Mouse (Mus musculus): ENCODE measurements around the gene Immt. TPM values are rescaled to one million over a fixed set of nuclear protein-coding genes. Genes with fewer than 3 reads are reported as not detected.

The Immt gene
- polyA plus RNA-seq (2016; fragmentation: Nextera tagmentation; extraction: Ambion mirVana), result 176 and 214 TPM in 2 replicates

DNA sequence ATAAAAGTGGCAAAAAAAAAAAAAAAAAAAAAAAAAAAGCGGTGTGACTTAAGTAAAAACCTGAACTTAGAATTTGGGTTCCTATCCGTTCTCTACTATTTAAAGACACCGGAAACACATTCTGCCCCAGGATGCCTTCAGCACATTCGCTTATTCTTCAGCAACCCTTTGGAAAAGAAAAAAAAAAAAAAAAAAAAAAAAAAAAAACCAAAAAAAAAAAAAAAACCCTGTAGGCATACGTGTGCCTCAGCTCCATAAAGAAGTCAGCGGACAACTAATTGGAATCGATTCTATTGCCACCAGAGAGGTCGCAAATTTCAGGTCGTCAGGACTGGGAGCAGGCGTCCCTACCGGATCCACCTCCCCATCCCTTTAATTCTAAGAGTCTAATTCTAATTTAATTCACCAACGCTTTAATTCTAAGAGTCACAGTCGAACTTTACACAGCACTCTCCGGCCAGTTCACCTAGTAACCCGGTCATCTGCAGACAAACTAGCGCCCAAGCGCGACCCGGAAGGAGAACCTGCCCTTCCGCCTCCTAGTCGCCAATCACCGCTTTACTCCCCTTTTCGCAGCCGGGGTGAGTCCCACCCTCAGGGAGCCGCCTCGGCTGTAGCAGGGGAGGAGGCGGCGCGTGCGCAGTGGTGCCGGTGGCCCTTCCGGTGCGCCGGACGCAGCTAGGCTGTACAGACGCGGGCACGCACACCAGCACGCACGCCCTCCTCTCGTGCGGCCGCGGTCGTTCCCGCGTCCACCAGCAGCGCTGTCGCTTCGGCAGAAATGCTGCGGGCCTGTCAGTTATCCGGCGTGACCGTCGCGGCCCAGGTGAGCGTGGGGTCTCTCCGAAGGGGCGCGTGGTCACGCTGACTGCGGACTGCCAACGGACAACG, at the start of gene Immt:
Gene Immt (plus strand): TSS at position 642 of the 891 bp plus-strand sequence.
- Histone ChIP-seq H3K9me3 (no peaks in the 10 kb centered on the region), H3K36me3 (peaks cover 24% of the 10 kb centered on the region), H3K4me1 (replicated peaks) (peaks cover 13% of the 10 kb centered on the region), H3K27me3 (ENCODE audit: insufficient read depth, poor library complexity, severe bottlenecking) (no peaks in the 10 kb centered on the region), H3K4me3 (peak within 1 kb of the TSS; percentile 93), H3K27ac (peak within 1 kb of the TSS; percentile 96)
- under 1% methylated on average over 64 of the region's 64 CpGs for WGBS
- DNase-seq (ENCODE audit: low spot score), result peak; percentile 97

DNA sequence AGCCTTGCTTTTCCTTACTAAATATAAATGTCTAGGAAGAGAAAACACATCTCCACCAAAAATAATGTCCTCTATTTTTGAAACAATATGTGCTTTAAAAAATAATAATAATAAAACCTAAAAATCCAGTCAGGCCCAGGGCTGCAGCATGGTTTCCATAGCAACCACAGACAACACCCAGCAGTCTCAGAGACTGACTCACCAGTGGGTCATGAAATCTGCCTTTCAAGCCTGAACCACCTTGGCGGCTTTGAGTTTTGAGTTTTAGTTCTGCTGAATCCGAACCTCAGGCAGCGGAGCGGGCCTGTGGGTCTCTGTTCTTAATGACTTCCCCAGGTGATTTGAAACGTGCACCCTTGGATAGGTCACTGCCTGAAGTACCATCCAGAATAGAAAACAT, 48.0 kb upstream of the Immt start:
- peaks cover 20% of the 10 kb centered on the region for H3K36me3 ChIP-seq
- no peak for DNase-seq (ENCODE audit: low spot score)
- no peaks in the 10 kb centered on the region for H3K4me1 ChIP-seq (replicated peaks)
- WGBS, result 89% methylated on average over 5 of the region's 5 CpGs
- no peaks in the 10 kb centered on the region for H3K9me3 ChIP-seq
- no peak overlapping the region for H3K27ac ChIP-seq
- H3K4me3 ChIP-seq, result no peak overlapping the region
- H3K27me3 ChIP-seq (ENCODE audit: insufficient read depth, poor library complexity, severe bottlenecking), result no peaks in the 10 kb centered on the region

DNA sequence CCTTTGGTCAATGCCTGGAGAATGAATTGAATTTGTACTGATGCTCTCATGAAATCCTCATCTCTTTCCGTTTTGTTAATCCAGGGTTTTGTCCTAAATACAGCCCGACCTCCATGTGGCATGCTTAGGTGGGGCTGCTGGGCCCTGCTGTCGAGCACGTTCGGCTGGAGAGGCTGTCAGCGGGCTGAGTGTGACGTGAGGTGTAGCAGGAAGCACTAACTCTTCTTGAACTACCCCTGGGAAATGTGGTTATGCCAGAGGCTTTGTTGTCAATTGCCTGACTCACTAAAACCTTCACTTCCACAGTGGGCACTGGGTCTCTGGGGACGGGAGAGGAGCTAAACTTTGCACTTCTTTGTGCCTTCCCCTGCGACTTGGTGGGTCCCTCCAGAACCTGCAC, 42.8 kb upstream of the Immt start:
- H3K4me3 ChIP-seq, result no peak overlapping the region
- H3K4me1 ChIP-seq (replicated peaks), result no peaks in the 10 kb centered on the region
- H3K27me3 ChIP-seq (ENCODE audit: insufficient read depth, poor library complexity, severe bottlenecking), result no peaks in the 10 kb centered on the region
- H3K9me3 ChIP-seq, result no peaks in the 10 kb centered on the region
- DNase-seq (ENCODE audit: low spot score), result no peak
- no peak overlapping the region for H3K27ac ChIP-seq
- H3K36me3 ChIP-seq, result peaks cover 8% of the 10 kb centered on the region
- WGBS, result 84% methylated on average over 9 of the region's 9 CpGs

DNA sequence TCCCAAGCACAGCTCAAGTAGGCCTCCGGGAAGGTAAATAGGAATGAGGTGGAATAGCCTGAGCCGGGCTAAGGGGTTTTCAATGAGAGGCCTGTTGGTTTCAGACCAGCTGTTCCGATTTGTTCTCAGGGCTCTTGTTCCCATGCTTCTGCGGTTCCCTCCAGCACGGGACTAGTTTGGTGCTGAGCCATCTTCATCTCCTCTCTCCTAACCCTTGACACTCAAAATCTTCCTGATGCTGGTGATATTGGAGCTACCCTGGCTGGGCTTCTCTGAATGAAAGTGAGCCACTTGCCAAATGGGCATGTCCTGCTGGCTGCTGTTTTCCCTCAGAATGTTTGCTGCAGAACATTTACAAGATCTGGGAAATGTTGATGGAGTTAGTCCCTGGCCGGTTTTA, 39.4 kb upstream of the Immt start:
- DNase-seq (ENCODE audit: low spot score), result no peak
- Histone ChIP-seq H3K4me1 (replicated peaks) (no peaks in the 10 kb centered on the region), H3K9me3 (no peaks in the 10 kb centered on the region), H3K4me3 (no peak overlapping the region), H3K27ac (no peak overlapping the region), H3K27me3 (ENCODE audit: insufficient read depth, poor library complexity, severe bottlenecking) (no peaks in the 10 kb centered on the region), H3K36me3 (peaks cover 8% of the 10 kb centered on the region; the same call in 1 of the 2 replicates)
- 89% methylated on average over 6 of the region's 6 CpGs for WGBS

DNA sequence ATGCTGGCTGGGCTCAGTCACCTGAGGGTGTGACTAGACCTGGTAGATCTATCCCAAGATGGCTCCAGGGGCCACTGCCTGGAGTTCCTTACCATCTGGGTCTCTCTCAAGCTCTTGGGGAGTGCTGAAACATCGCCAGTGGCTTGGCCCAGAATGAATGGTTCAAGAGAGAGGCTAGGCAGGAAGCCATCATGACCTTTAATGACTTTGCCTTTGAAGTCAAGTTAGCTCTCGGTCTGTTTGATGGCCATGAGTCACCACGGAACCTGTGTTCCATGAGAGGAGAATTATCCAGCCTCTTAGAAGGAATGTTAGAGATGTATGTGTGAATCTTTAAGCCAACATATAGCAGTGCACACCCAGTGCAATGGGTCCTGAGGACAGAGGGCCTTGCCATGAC, 31.7 kb upstream of the Immt start:
- Histone ChIP-seq H3K9me3 (no peaks in the 10 kb centered on the region), H3K36me3 (peaks cover 13% of the 10 kb centered on the region; the same call in 1 of the 2 replicates), H3K27ac (no peak overlapping the region), H3K4me1 (replicated peaks) (peaks cover 3% of the 10 kb centered on the region; the same call in 1 of the 2 replicates), H3K27me3 (ENCODE audit: insufficient read depth, poor library complexity, severe bottlenecking) (no peaks in the 10 kb centered on the region), H3K4me3 (no peak overlapping the region)
- WGBS, result 82% methylated on average over 3 of the region's 3 CpGs
- DNase-seq (ENCODE audit: low spot score), result no peak

DNA sequence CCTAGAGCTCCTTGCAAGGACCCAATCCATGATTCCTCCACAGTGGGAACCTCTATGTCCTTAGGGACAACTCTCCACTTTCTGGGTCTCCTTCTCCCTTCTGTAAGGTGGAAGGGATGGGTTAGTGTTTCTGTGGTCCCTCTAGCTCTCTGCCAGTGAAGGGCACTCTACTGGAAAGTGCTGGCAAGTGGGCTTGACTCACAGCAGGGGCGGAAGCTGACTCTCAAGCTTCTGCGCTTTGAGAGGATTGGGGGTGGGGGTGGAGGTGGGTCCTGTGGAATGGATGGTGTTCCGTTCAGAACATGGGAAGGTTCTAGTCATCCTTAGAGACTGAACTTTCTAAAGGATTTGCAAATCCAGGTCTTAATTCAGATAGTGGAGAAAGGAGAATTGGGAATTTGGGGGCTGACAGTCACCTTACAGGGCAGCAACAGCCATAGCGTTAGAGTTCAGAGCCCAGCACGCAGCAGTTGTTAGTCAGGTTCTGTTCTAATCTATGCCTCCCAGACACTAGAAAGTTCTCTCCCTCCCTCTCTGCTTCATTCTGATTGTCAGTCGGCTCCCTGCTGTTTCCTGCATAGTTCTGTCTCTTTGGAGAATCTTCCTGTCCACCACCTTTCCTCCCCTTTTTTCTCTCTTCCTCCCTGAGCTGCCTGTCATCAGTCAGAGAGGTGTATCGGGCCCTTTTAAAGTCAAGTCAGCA, 30.0 kb upstream of the Immt start:
- Histone ChIP-seq H3K4me3 (no peak overlapping the region), H3K27ac (no peak overlapping the region), H3K9me3 (no peaks in the 10 kb centered on the region), H3K27me3 (ENCODE audit: insufficient read depth, poor library complexity, severe bottlenecking) (no peaks in the 10 kb centered on the region), H3K36me3 (peaks cover 5% of the 10 kb centered on the region; the same call in 1 of the 2 replicates), H3K4me1 (replicated peaks) (peaks cover 3% of the 10 kb centered on the region; the same call in 1 of the 2 replicates)
- no peak for DNase-seq (ENCODE audit: low spot score)
- WGBS, result 53% methylated on average over 7 of the region's 7 CpGs

DNA sequence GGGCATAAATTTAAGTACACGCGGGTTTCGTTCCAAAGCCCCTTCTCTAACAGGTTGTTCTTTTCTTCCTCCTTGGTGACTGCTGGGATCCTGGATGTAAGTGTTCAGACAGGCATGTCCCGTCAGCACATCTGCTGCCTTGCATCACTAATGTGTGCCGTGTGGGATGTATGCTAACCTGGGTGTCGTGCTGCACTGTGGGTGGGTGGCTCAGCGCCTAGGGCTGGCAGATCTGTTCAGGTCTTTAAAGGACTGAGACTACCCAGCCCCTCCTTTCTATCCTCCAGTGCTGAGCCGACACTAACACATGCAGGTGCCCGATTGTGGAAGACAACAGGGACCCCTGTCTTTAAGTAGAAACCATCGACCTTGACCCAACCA, 29.4 kb upstream of the Immt start:
- peaks cover 5% of the 10 kb centered on the region; the same call in 1 of the 2 replicates for H3K36me3 ChIP-seq
- DNase-seq (ENCODE audit: low spot score), result no peak
- peaks cover 3% of the 10 kb centered on the region; the same call in 1 of the 2 replicates for H3K4me1 ChIP-seq (replicated peaks)
- no peak overlapping the region for H3K4me3 ChIP-seq
- no peak overlapping the region for H3K27ac ChIP-seq
- no peaks in the 10 kb centered on the region for H3K27me3 ChIP-seq (ENCODE audit: insufficient read depth, poor library complexity, severe bottlenecking)
- no peaks in the 10 kb centered on the region for H3K9me3 ChIP-seq
- WGBS, result 76% methylated on average over 10 of the region's 10 CpGs

DNA sequence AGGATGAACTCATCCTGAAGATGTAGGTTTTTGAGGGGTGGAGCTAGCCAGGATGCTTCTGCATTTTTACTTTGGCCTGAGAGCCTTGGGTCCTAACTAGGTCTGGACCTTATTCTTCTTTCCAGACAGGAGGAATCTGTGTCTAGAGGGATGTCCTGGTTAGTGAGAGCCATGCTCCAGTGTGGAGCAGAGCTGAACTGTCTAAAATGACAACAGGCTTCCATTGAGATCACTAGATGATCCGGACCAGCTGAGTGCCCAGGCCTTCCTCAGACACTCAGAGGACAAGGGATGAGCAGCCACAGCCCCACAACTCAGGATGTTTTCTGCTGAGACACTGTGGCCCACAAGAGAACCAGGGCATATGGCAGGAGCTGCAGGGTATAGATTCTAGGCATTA, 27.5 kb upstream of the Immt start:
- H3K27me3 ChIP-seq (ENCODE audit: insufficient read depth, poor library complexity, severe bottlenecking), result no peaks in the 10 kb centered on the region
- no peak for DNase-seq (ENCODE audit: low spot score)
- H3K9me3 ChIP-seq, result no peaks in the 10 kb centered on the region
- H3K4me1 ChIP-seq (replicated peaks), result peaks cover 3% of the 10 kb centered on the region; the same call in 1 of the 2 replicates
- peak overlapping the region; percentile 59; the same call in 1 of the 2 replicates for H3K27ac ChIP-seq
- H3K4me3 ChIP-seq, result no peak overlapping the region
- peaks cover 8% of the 10 kb centered on the region for H3K36me3 ChIP-seq
- 92% methylated on average over 1 of the region's 1 CpGs for WGBS

DNA sequence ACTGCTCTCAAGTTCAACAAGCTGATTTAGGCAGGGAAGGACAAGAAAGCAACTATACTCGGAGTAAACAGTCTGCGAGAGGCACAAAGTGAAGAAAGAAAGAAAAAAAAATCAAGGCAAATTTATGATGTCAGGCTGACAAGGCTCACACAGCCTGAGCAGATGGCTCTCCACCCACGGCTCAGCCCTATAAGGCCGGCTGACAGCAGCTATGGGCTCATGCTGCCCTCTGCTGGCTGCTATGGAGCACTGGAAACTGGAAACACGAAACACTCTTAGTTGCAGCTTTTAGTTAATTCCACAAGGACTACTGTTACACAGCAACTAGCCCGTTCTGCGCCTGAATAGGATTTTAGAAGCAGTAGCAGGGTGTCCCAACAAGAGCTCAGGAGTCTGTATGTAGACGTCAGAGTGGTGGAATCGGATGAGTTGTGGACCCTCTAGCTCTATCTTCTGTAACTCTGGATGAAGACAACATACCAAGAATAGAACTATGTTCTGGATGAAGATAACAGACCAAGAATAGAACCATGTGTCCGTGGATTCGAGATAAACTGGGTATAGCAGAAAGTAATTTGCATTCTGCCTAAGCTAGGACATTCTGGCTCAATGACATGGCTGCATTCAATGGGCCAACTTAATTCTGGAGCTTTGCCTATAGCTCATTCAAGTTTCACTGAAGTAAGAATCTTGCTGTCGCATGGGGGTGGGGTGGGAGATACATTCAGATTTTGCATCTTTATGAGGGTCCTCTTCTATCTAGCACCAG, 26.9 kb upstream of the Immt start:
- H3K27me3 ChIP-seq (ENCODE audit: insufficient read depth, poor library complexity, severe bottlenecking), result no peaks in the 10 kb centered on the region
- WGBS, result 32% methylated on average over 12 of the region's 12 CpGs
- no peak overlapping the region for H3K4me3 ChIP-seq
- no peaks in the 10 kb centered on the region for H3K9me3 ChIP-seq
- peak; percentile 69 for DNase-seq (ENCODE audit: low spot score)
- peaks cover 11% of the 10 kb centered on the region; the same call in 1 of the 2 replicates for H3K36me3 ChIP-seq
- peak overlapping the region; percentile 59; the same call in 1 of the 2 replicates for H3K27ac ChIP-seq
- H3K4me1 ChIP-seq (replicated peaks), result peaks cover 3% of the 10 kb centered on the region; the same call in 1 of the 2 replicates

DNA sequence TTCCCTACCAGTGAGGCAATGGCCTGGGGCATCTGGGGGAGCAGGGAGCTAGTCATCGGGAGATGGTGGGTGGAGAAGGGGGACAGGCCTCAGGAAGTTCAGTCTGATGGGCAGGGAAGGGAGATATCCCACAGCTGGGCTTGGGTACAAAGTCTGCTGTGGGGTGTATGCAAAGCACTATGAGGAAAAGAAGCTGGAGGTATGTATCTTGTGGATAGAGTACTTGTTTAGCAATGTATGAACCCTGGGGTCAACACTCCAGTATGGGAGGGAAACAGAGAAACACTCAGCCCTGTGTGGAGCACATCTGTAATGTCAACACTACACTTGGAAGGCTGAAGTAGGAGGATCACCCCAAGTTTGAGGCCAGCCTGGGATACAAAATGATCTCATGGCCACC, 24.4 kb upstream of the Immt start:
- no peaks in the 10 kb centered on the region for H3K27me3 ChIP-seq (ENCODE audit: insufficient read depth, poor library complexity, severe bottlenecking)
- no peak overlapping the region for H3K27ac ChIP-seq
- peaks cover 36% of the 10 kb centered on the region for H3K36me3 ChIP-seq
- 0 out of 2 replicates have a peak, but pooled peaks cover 3% of the 10 kb centered on the region for H3K4me1 ChIP-seq (replicated peaks)
- DNase-seq (ENCODE audit: low spot score), result no peak
- H3K4me3 ChIP-seq, result no peak overlapping the region
- H3K9me3 ChIP-seq, result no peaks in the 10 kb centered on the region
- WGBS, result 87% methylated on average over 1 of the region's 1 CpGs

DNA sequence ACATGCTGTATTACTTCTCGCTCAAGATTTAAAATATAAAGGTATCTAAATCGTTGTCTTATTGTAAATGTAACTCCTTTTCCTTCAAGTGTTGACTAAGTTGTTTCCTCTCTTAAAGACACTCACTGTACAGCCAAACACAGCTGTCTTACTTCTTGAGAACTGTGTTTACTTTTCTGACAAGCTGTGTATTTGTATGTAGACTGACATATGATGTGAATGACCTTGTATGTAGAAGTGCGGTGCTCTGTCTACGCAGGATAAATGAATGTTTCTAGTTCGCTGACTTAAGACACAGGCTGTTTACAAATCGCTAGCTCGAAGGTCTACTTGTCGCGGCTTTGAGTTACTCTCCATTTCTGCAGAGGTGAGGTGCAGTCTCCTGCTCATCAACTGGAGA, 21.2 kb upstream of the Immt start:
- Histone ChIP-seq H3K9me3 (no peaks in the 10 kb centered on the region), H3K36me3 (peaks cover 62% of the 10 kb centered on the region), H3K27me3 (ENCODE audit: insufficient read depth, poor library complexity, severe bottlenecking) (no peaks in the 10 kb centered on the region), H3K4me1 (replicated peaks) (no peaks in the 10 kb centered on the region), H3K4me3 (no peak overlapping the region), H3K27ac (no peak overlapping the region)
- DNase-seq (ENCODE audit: low spot score), result no peak
- 93% methylated on average over 9 of the region's 9 CpGs for WGBS

DNA sequence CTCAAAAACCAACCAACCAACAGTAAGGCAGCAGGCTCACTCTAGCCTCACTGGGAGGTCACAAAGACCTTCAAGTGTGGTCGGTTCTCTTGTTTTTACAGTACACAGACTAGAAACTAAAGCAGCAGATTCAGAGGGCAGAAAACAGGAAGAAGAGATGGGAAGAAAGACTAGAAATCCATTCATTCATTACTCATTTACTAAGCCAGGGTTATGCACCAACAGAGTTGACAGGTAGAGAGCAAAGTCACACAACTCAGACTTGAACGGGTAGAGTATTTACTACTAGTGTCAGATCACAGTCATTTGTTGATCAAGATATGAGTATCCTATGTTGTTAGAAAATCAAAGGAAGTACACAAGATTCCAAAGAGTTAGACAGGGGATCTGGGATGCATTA, 18.3 kb upstream of the Immt start:
- Histone ChIP-seq H3K4me3 (no peak overlapping the region), H3K9me3 (no peaks in the 10 kb centered on the region), H3K4me1 (replicated peaks) (no peaks in the 10 kb centered on the region), H3K27me3 (ENCODE audit: insufficient read depth, poor library complexity, severe bottlenecking) (no peaks in the 10 kb centered on the region), H3K27ac (no peak overlapping the region), H3K36me3 (peaks cover 91% of the 10 kb centered on the region)
- no peak for DNase-seq (ENCODE audit: low spot score)
- 90% methylated on average over 2 of the region's 2 CpGs for WGBS

Measured in hindbrain, embryonic 10.5 days (tissue).